Mouse (Mus musculus): Measurements from ENCODE around the gene Nid2. TPM values are rescaled to one million over a fixed set of nuclear protein-coding genes. Genes with fewer than 3 reads are reported as not detected.

Gene Nid2
- polyA plus RNA-seq, 1 experiment, result 0.36 TPM

GRCm38 (mm10) chr14:19737568-19737967, 13.5 kb upstream of the Nid2 start:
- TF ChIP-seq GATA1 (IDR thresholded peaks at IDR 0.05; ENCODE audit: low read length), result no peak

GRCm38 (mm10) chr14:19738094-19738843, 12.8 kb upstream of the Nid2 start:
- TF ChIP-seq GATA1 (IDR thresholded peaks at IDR 0.05; ENCODE audit: low read length), result no peak

GRCm38 (mm10) chr14:19739416-19740146, 11.5 kb upstream of the Nid2 start:
- no peak for TF ChIP-seq GATA1 (IDR thresholded peaks at IDR 0.05; ENCODE audit: low read length)

DNA sequence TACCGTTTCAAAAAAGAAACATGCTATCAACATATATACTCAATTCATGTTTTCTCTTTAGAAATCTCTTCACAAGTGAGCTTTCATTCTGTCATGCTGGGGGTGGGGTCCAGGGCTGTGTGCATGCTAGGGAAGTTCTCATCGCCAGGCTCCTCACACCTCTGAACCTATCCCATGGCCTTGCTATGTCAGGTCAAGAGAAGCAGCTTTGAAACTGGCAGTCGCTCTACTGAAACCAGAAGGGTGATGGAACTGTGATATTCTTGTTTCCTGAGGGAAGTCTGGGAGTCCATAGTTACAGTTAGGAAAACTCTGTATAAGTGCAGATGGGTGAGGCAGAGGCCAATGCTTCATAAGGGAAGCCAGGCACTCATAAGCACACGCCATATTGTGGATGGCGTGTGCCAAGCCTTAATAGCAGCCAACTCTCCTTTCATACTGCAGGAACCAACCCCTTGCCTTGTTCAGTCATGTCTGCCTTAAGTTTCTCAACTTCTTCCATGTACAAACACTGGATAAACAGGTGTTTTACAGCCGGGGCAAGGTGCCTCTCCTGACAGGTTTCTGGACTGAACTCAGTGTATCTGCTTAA, 10.8 kb upstream of the Nid2 start:
- TF ChIP-seq GATA1 (IDR thresholded peaks at IDR 0.05; ENCODE audit: low read length), result no peak

DNA sequence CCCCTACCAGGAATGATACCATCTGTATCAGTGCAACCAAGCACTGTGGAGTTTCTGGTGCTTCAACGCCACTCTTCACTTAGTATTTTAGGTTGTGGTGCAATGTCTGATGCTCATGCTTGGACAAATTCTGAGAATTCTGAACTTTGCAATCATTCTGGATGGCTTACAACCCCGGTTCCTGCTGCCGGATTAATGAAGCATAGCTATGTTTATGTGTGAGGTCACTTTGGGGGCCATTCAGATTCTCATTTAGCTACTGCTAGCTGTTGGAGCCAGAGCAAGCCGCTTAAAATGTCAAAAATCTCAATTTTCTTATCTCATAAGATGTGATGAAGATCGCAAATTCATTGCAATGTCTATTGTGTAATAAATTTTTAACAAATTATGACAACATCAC, 6.2 kb upstream of the Nid2 start:
- no peak for TF ChIP-seq GATA1 (IDR thresholded peaks at IDR 0.05; ENCODE audit: low read length)

DNA sequence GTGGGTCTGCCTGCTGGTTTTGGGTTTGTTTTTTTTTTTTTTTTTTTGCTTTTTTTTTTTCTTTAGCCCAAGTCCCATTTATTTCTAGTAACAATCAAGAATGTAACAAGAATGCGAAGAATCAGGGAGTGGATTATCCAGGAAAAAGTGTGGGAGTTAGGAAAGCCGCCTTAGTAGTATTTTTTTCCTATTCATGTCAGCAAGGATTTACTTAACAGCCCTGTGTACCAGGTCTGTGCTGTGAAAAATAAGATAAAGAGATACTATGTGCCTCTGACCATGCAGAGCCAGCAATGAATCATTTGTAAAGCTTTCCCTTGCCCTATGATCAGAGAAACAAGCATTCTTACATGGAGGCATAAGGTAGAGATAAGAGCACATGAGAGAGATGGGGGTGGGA, 4.8 kb upstream of the Nid2 start:
- TF ChIP-seq GATA1 (IDR thresholded peaks at IDR 0.05; ENCODE audit: low read length), result no peak

DNA sequence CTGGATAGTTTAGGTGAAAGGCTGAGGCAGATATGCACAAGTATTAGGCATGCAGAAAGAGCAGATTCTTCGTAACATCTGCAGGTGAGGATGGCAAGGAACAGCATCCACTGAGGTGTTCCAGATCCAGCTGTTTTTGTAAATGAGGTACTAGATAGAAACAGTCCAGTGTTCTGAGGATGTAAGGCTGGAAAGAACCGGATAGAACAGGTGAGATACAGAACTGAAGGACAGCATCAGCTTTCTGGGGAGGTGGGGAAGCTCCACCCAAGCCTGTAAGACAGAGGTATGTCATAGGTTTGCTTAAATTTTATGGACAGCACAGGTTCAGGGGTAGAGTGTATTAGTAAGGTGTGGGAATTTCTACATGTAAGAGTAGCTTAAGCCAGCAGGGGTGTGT, 4.3 kb upstream of the Nid2 start:
- TF ChIP-seq GATA1 (IDR thresholded peaks at IDR 0.05; ENCODE audit: low read length), result no peak

DNA sequence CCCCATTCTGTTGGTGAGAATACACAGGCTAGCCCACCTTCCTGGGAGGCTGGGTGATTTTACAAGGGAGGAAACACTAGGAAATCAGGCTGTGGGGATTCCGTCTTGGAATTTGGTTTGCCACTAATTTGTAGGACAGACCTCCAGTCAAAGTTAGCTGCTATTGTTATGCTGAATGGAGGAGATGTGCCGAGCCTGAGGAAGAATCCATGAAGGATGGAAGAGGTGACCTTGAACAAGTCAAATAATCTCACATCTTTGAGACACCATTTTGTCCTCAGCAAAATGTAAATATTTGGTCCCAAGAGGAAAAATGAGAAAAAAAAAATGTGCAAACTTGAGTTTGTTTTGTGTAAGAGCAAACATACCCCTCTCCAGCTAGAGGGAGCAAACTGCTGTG, 1.3 kb upstream of the Nid2 start:
- TF ChIP-seq GATA1 (IDR thresholded peaks at IDR 0.05; ENCODE audit: low read length), result no peak

- TF ChIP-seq GATA1 (IDR thresholded peaks at IDR 0.05; ENCODE audit: low read length), result no peak
Measured at GRCm38 (mm10) chr14:19750411-19751024, 547 bp upstream of the Nid2 start.

DNA sequence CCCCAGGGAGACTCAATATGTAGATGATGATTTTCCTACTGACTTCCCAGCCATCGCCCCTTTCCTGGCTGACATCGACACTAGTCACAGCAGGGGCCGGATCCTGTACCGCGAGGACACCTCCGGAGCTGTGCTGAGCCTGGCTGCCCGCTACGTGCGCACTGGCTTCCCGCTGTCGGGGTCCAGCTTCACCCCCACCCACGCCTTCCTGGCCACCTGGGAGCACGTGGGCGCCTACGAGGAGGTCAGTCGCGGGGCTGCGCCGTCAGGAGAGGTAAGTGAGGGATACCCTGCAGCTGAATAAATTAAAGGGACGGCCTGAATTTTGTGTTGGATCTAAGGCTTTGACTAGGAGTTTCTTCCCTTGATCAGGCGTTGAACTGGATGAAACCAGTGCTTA, 1.2 kb downstream of the Nid2 start:
- no peak for TF ChIP-seq GATA1 (IDR thresholded peaks at IDR 0.05; ENCODE audit: low read length)

DNA sequence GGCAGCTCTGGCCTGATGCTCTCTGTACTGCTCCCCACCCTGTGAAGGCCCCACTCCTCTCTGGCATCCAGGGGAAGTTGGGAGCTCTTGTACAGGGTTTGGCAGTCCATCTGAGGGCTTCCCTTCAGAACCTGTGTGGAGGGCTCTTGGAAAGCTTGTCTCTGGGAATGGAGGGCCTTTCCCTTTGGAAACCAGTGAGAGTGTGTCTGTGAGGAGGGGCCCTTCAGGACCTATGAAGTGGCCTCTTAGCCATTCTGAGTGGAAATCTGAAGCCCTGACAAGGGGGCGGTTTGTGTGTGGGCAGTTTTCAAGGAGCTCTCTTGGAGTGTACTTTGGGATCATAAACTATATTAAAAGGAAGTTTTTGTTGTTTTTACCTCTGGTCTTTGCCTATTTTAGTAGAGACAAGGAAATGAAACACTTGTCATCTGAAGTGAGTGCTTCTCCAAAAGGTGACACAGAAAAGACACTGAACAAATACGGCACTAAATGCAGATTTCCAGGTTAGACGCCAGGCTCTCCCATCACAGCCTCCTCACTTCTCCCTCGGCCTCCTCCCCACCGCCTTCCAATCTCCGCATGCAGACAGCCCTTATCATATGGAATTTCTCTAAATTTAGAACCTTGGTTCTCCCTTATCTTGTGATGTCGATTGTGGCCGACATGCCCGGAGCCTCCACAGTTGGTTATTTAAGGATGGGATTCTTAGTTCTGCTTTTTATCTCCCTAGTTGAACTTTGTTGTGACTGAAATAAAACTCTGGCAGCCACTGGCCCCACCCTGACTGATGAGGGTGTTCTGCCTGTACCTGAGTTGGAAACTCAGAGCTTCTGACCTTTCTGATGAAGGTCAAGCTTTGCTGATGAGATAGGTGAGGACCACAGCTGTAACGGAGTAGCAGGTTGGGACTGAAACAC, 8.5 kb downstream of the Nid2 start:
- TF ChIP-seq GATA1 (IDR thresholded peaks at IDR 0.05; ENCODE audit: low read length), result no peak

DNA sequence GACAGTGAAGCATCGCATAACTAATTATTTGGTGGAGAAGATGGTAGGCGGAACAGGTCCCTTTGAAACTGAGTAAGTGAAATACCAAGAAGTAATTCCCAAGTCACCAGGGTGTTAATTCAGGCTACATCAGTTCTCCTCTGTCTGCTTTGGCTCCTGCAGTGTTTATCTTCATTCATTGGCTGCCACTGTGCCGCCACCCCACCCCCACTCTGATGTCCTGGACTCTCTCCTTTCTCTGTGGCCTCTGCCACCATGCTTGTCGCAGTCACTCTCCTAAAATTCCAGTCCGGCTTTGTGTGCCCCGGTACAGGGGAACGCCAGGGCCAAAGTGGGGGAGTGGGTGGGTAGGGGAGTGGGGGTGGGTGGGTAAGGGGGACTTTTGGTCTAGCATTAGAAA, 9.7 kb downstream of the Nid2 start:
- no peak for TF ChIP-seq GATA1 (IDR thresholded peaks at IDR 0.05; ENCODE audit: low read length)

DNA sequence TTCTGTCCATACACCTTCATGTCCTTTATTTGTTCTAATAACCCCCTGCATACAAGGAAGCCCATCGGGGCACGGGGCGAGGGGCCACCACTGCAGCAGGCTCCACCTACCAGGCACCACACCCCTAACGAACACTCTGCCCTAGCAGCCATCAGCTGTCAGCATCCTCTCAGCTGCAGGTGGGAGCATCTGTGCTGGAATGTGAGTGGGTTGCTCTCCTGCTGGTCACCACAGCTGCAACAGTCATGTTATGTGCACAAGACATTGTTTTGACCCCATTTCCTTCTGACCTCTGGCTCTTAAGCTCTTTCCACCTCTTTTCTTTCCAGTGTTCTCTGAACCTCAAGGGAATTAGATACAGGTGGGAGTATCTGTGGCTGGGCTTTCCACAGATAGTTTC, 10.9 kb downstream of the Nid2 start:
- no peak for TF ChIP-seq GATA1 (IDR thresholded peaks at IDR 0.05; ENCODE audit: low read length)

DNA sequence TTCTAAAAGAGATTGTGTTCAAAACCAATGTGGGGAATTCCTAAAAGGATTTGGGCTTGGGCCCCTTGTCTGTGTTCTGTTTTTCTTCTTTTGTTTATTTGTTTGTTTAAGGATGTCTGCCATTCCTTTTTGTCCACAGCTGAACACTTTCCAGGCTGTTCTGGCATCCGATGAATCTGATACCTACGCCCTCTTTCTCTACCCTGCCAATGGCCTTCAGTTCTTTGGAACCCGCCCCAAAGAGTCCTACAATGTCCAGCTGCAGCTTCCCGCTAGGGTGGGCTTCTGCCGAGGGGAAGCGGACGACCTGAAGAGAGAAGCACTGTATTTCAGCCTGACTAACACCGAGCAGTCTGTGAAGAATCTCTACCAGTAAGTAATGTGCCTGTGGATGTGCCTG, 12.5 kb downstream of the Nid2 start:
- TF ChIP-seq GATA1 (IDR thresholded peaks at IDR 0.05; ENCODE audit: low read length), result no peak

GRCm38 (mm10) chr14:19764331-19764730, 13.3 kb downstream of the Nid2 start:
- TF ChIP-seq GATA1 (IDR thresholded peaks at IDR 0.05; ENCODE audit: low read length), result peak; percentile 69

Measured in G1E-ER4 (cell line).